Mouse (Mus musculus) myocyte (in vitro differentiated cells): ENCODE data around the gene Txndc9. TPM values are rescaled to one million over a fixed set of nuclear protein-coding genes. Genes with fewer than 3 reads are reported as not detected.
A peak's percentile ranks its signal among the peaks of the same experiment; 100 is the strongest.

Source experiments
- H3K27me3 ChIP-seq: one replicate; pipeline ENCODE4 v1.6.1; 2011; ENCODE audit not compliant: control insufficient read depth, insufficient read depth, insufficient read length
- H3K36me3 ChIP-seq: one replicate; pipeline ENCODE4 v1.6.1; 2011; ENCODE audit not compliant: control insufficient read depth, insufficient read depth
- H3K4me2 ChIP-seq: one replicate; pipeline ENCODE4 v1.6.1; 2011; ENCODE audit warnings: low read depth, control low read depth
- H3K4me3 ChIP-seq: one replicate; pipeline ENCODE4 v1.5.1; 2011; ENCODE audit warnings: mild to moderate bottlenecking, control low read depth, moderate library complexity
- H3K79me2 ChIP-seq: one replicate; pipeline ENCODE4 v1.6.1; 2011; ENCODE audit not compliant: control insufficient read depth, insufficient read depth
- H3ac ChIP-seq: one replicate; pipeline ENCODE4 v1.6.1; 2011; ENCODE audit not compliant: control insufficient read depth, insufficient read length
- CEBPB ChIP-seq: IDR thresholded peaks from 2 replicates; pipeline ENCODE4 v1.6.1; 2011; ENCODE audit warnings: mild to moderate bottlenecking, moderate library complexity; ENCODE audit not compliant: poor library complexity, insufficient read depth, severe bottlenecking
- E2F4 ChIP-seq: IDR thresholded peaks from one replicate; pipeline ENCODE4 v1.6.1; 2011; ENCODE audit warnings: mild to moderate bottlenecking, control low read depth, moderate library complexity; ENCODE audit not compliant: insufficient read depth
- MAX ChIP-seq: IDR thresholded peaks from one replicate; pipeline ENCODE4 v1.6.1; 2011; ENCODE audit warnings: low read depth, mild to moderate bottlenecking, control low read depth
- MYOD1 ChIP-seq, 3 experiments: IDR thresholded peaks; one replicate each; pipeline ENCODE4 v1.6.1; 2011; ENCODE audit warnings: control low read depth in 2 of 3, low read depth in 2 of 3, mild to moderate bottlenecking in 2 of 3, moderate library complexity in 1 of 3; ENCODE audit not compliant: insufficient read length in 2 of 3, control insufficient read depth in 1 of 3
- MYOG ChIP-seq, 3 experiments: IDR thresholded peaks; one replicate each; pipeline ENCODE4 v1.6.1; 2011; ENCODE audit warnings: control low read depth in 2 of 3, low read depth in 2 of 3, mild to moderate bottlenecking in 2 of 3; ENCODE audit not compliant: insufficient read length in 2 of 3, control insufficient read depth in 1 of 3, insufficient read depth in 1 of 3
- POLR2A ChIP-seq: IDR thresholded peaks from one replicate; pipeline ENCODE4 v1.6.1; 2011; ENCODE audit warnings: low read depth, mild to moderate bottlenecking, control low read depth, moderate library complexity; ENCODE audit not compliant: insufficient read length
- POLR2AphosphoS2 ChIP-seq: IDR thresholded peaks from one replicate; pipeline ENCODE4 v1.6.1; 2011; ENCODE audit warnings: low read depth, control low read depth; ENCODE audit not compliant: insufficient read length
- REST ChIP-seq: IDR thresholded peaks from one replicate; pipeline ENCODE4 v1.6.1; 2011; ENCODE audit warnings: mild to moderate bottlenecking, control low read depth, moderate library complexity; ENCODE audit not compliant: insufficient read depth, insufficient read length
- SRF ChIP-seq: IDR thresholded peaks from one replicate; pipeline ENCODE4 v1.6.1; 2011; ENCODE audit warnings: low read depth; ENCODE audit not compliant: control insufficient read depth, insufficient read length
- TCF12 ChIP-seq: IDR thresholded peaks from one replicate; pipeline ENCODE4 v1.6.1; 2011; ENCODE audit warnings: mild to moderate bottlenecking, control low read depth; ENCODE audit not compliant: poor library complexity, insufficient read depth, severe bottlenecking
- TCF3 ChIP-seq: IDR thresholded peaks from one replicate; pipeline ENCODE4 v1.6.1; 2011; ENCODE audit warnings: low read depth, control low read depth; ENCODE audit not compliant: insufficient read length
- USF1 ChIP-seq: IDR thresholded peaks from one replicate; pipeline ENCODE4 v1.6.1; 2011; ENCODE audit warnings: low read depth, mild to moderate bottlenecking, control low read depth, moderate library complexity
- polyA plus RNA-seq: library from polyadenylated mRNA; unstranded; fragments of >200 nt; fragmentation: generic; extraction: Trizol; gene quantifications from one replicate; pipeline ENCODE4 v1.2.1, GENCODE M21; 2012; ENCODE audit warnings: missing spikeins

Txndc9 gene
- polyA plus RNA-seq, 1 experiment: 35.5 TPM

GRCm38 (mm10) chr1:38003046-38003445, 5.4 kb upstream of the Txndc9 start:
- Histone ChIP-seq H3K27me3 (no peaks in the 10 kb centered on the region), H3K79me2 (peaks cover 95% of the 10 kb centered on the region), H3ac (no peak overlapping the region), H3K4me3 (no peak overlapping the region), H3K36me3 (no peaks in the 10 kb centered on the region), H3K4me2 (no peak overlapping the region)
- TF ChIP-seq POLR2AphosphoS2: no peak
- TF ChIP-seq MYOG (IDR thresholded peaks at IDR 0.05; ENCODE audit: control insufficient read depth in 1 of 3, insufficient read depth in 1 of 3, insufficient read length in 2 of 3, low read depth in 2 of 3): no peak
- TF ChIP-seq E2F4: no peak
- TF ChIP-seq REST: no peak
- TF ChIP-seq SRF: no peak
- no peak for TF ChIP-seq TCF3
- TF ChIP-seq POLR2A: no peak
- no peak for TF ChIP-seq MYOD1 (IDR thresholded peaks at IDR 0.05; ENCODE audit: control insufficient read depth in 1 of 3, insufficient read length in 2 of 3, low read depth in 2 of 3)
- no peak for TF ChIP-seq CEBPB
- no peak for TF ChIP-seq MAX
- no peak for TF ChIP-seq USF1
- no peak for TF ChIP-seq TCF12

- no peak overlapping the region for H3K4me3 ChIP-seq
- TF ChIP-seq E2F4: no peak
- no peak for TF ChIP-seq POLR2A
- no peak for TF ChIP-seq REST
- TF ChIP-seq MYOD1 (IDR thresholded peaks at IDR 0.05; ENCODE audit: control insufficient read depth in 1 of 3, insufficient read length in 2 of 3, low read depth in 2 of 3): no peak
- TF ChIP-seq MAX: no peak
Observed at GRCm38 (mm10) chr1:38001956-38002355, 4.3 kb upstream of the Txndc9 start.

GRCm38 (mm10) chr1:38000844-38001243, 3.2 kb upstream of the Txndc9 start:
- no peaks in the 10 kb centered on the region for H3K27me3 ChIP-seq
- H3K79me2 ChIP-seq: peaks cover 82% of the 10 kb centered on the region
- TF ChIP-seq TCF3 (no peak), REST (no peak), E2F4 (no peak), POLR2AphosphoS2 (no peak), MAX (no peak), MYOG (IDR thresholded peaks at IDR 0.05; ENCODE audit: control insufficient read depth in 1 of 3, insufficient read depth in 1 of 3, insufficient read length in 2 of 3, low read depth in 2 of 3) (no peak), MYOD1 (IDR thresholded peaks at IDR 0.05; ENCODE audit: control insufficient read depth in 1 of 3, insufficient read length in 2 of 3, low read depth in 2 of 3) (no peak), CEBPB (no peak), SRF (no peak), USF1 (no peak), TCF12 (no peak), POLR2A (no peak)
- H3K4me3 ChIP-seq: no peak overlapping the region
- no peak overlapping the region for H3K4me2 ChIP-seq
- H3K36me3 ChIP-seq: no peaks in the 10 kb centered on the region
- H3ac ChIP-seq: no peak overlapping the region

More at GRCm38 (mm10) chr1:38001956-38002355, 4.3 kb upstream of the Txndc9 start:
- Histone ChIP-seq H3K79me2 (peaks cover 84% of the 10 kb centered on the region), H3K27me3 (no peaks in the 10 kb centered on the region), H3ac (no peak overlapping the region), H3K36me3 (no peaks in the 10 kb centered on the region), H3K4me2 (no peak overlapping the region)

DNA sequence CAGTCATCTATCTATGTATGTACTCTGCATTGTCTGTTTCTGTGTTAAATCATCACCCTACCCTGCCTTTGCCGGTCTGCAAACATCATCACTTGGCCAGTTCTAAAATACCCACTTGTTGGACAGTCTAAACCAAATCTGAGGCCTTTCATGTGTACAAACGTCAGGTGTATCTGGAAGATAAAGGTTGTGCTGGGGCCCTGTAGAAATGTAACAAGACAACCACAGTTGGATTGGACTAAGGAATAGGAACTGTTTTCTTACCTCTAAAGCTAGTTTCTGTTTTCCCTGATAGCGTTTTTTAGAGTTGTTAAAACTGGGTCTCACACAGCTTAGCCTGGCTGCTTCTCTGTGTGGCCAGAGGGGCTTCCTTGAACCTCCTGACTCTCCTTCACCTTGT, 1.9 kb upstream of the Txndc9 start:
- Histone ChIP-seq H3K27me3 (no peaks in the 10 kb centered on the region), H3K79me2 (peaks cover 80% of the 10 kb centered on the region), H3K4me2 (peak overlapping the region; percentile 95), H3K4me3 (peak overlapping the region; percentile 88), H3K36me3 (peaks cover 8% of the 10 kb centered on the region), H3ac (no peak overlapping the region)
- TF ChIP-seq USF1 (no peak), POLR2AphosphoS2 (no peak), REST (no peak), TCF12 (no peak), SRF (no peak), CEBPB (no peak), MAX (no peak), E2F4 (no peak), TCF3 (no peak), POLR2A (no peak), MYOG (IDR thresholded peaks at IDR 0.05; ENCODE audit: control insufficient read depth in 1 of 3, insufficient read depth in 1 of 3, insufficient read length in 2 of 3, low read depth in 2 of 3) (no peak)

DNA sequence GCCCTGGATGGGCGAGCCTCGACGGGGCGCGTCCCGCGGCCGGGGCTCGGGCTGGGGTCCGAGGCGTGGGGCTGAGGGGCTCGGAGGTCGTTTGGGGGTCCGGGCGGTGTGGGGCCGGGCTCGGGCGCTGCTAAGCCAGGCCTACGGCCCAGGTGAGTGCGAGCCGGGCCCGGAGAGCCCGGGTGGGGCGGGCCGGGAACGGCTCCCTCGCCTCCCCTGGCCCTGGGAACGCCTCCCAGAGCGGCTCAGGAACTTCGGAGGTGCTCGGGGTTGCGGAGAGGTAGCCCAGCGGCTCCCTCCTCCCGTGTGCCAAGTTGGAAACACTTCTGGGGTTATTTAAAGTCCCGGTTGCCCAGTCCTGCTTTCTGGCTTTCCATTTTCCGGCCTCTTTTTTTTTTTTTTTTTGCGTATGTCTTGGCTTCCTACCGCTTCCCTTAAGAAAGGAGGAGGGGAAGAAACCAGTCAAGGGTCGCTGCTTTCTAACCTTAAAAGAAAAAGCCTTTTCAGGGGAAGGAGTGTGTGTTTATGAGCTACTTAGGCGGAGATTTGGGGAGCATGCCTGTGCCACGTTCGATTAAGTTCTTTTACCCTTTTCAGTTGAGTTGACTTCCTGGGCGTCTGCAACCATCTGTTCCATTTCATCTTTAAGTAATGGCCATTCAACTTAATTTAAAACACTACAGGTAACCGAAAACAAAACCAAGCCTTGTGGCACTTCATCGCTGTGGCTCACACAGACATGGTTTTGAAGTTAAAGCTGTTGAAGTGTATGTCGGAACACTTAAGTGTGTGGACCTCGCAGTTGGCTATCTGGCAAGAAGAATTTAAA, 892 bp upstream of the Txndc9 start:
- Histone ChIP-seq H3ac (peak overlapping the region; percentile 71), H3K27me3 (no peaks in the 10 kb centered on the region), H3K4me2 (peak overlapping the region; percentile 95), H3K36me3 (peaks cover 17% of the 10 kb centered on the region), H3K79me2 (peaks cover 79% of the 10 kb centered on the region), H3K4me3 (peak overlapping the region; percentile 88)
- TF ChIP-seq TCF3: no peak
- TF ChIP-seq TCF12: no peak
- TF ChIP-seq REST: no peak
- TF ChIP-seq POLR2A: no peak
- TF ChIP-seq E2F4: no peak
- TF ChIP-seq POLR2AphosphoS2: no peak
- TF ChIP-seq SRF: no peak
- TF ChIP-seq USF1: no peak
- no peak for TF ChIP-seq MAX
- TF ChIP-seq MYOG (IDR thresholded peaks at IDR 0.05; ENCODE audit: control insufficient read depth in 1 of 3, insufficient read depth in 1 of 3, insufficient read length in 2 of 3, low read depth in 2 of 3): no peak
- TF ChIP-seq MYOD1 (IDR thresholded peaks at IDR 0.05; ENCODE audit: control insufficient read depth in 1 of 3, insufficient read length in 2 of 3, low read depth in 2 of 3): no peak
- no peak for TF ChIP-seq CEBPB
